Comparison of ENCODE assay signal across 12 mouse cellular contexts in genomic region chr7:118849543-118850250, GRCm38 (mm10). TPM values are rescaled to one million over a fixed set of nuclear protein-coding genes. Genes with fewer than 3 reads are reported as not detected.
DNase-seq lines count a peak whose midpoint lies in the region; ATAC-seq and TF ChIP-seq lines count a peak whose summit lies in the region.
"Had no signal": no experiment of that assay in that cellular context is flagged by ENCODE, and none has a peak within 500 bp of the region (broad histone marks: within the 10 kb centered on the region; RNA-seq: fewer than 3 reads in every experiment).

No protein-coding gene starts in this region.

- no peaks in the 10 kb centered on the region for H3K9me3 ChIP-seq in heart, embryonic 15.5 days (replicated peaks)
- H3K9me3 ChIP-seq in liver, embryonic 14.5 days (ENCODE audit: control insufficient read depth, low read length): no peaks in the 10 kb centered on the region
- no peaks in the 10 kb centered on the region for H3K9me3 ChIP-seq in ES-Bruce4 (replicated peaks; ENCODE audit: control insufficient read depth, insufficient read depth, low read length, poor library complexity, severe bottlenecking)
- no peaks in the 10 kb centered on the region for H3K9me3 ChIP-seq in intestine, embryonic 15.5 days
- no peaks in the 10 kb centered on the region for H3K9me3 ChIP-seq in hindbrain, postnatal 0 days (ENCODE audit: low read length)
- H3K9me3 ChIP-seq: forebrain, embryonic 12.5 days; limb, embryonic 13.5 days had no signal

- no peak for TF ChIP-seq EP300 in liver, embryonic 14.5 days (IDR thresholded peaks at IDR 0.05; ENCODE audit: low read depth)
- no peak for TF ChIP-seq EP300 in ES-Bruce4 (IDR thresholded peaks at IDR 0.05; ENCODE audit: insufficient read depth, low read depth, low read length)

- no peak for TF ChIP-seq POLR2A in ES-Bruce4 (IDR thresholded peaks at IDR 0.05; ENCODE audit: insufficient read depth, low read length)

- 65% methylated on average over 5 of the region's 5 CpGs for WGBS in heart, embryonic 15.5 days
- 46% methylated on average over 5 of the region's 5 CpGs for WGBS in liver, embryonic 14.5 days (ENCODE audit: insufficient replicate concordance)
- 61% methylated on average over 5 of the region's 5 CpGs for WGBS in intestine, embryonic 15.5 days
- 85% methylated on average over 5 of the region's 5 CpGs for WGBS in hindbrain, postnatal 0 days

- no peak for TF ChIP-seq CTCF in liver, embryonic 14.5 days (IDR thresholded peaks at IDR 0.05; ENCODE audit: low read depth)
- TF ChIP-seq CTCF in ES-Bruce4 (IDR thresholded peaks at IDR 0.05; ENCODE audit: low read depth, low read length): no peak
- TF ChIP-seq CTCF in hindbrain, postnatal 0 days (IDR thresholded peaks at IDR 0.05; ENCODE audit: low read depth): no peak

- no peak overlapping the region for H3K9ac ChIP-seq in heart, embryonic 15.5 days
- H3K9ac ChIP-seq in liver, embryonic 14.5 days (replicated peaks): no peak overlapping the region
- 0 out of 2 replicates have a peak overlapping the region, but pooled peaks have one; percentile 1 for H3K9ac ChIP-seq in ES-Bruce4 (ENCODE audit: low read depth, poor library complexity, severe bottlenecking)
- H3K9ac ChIP-seq in intestine, embryonic 15.5 days: no peak overlapping the region
- H3K9ac ChIP-seq in hindbrain, postnatal 0 days (replicated peaks; ENCODE audit: low read length): no peak overlapping the region
- H3K9ac ChIP-seq: forebrain, embryonic 12.5 days; limb, embryonic 13.5 days had no signal

- ATAC-seq in heart, embryonic 15.5 days (replicated peaks; ENCODE audit: insufficient number of reproducible peaks, insufficient read depth, low FRiP score, low read depth): 0 out of 2 replicates have a peak, but pooled peaks have one; percentile 25
- ATAC-seq in liver, embryonic 14.5 days (ENCODE audit: insufficient read depth): 0 out of 2 replicates have a peak, but pooled peaks have one; percentile 11
- ATAC-seq in intestine, embryonic 15.5 days: peak; percentile 51
- ATAC-seq in hindbrain, postnatal 0 days: no peak

- H3K27me3 ChIP-seq in heart, embryonic 15.5 days: no peaks in the 10 kb centered on the region
- H3K27me3 ChIP-seq in liver, embryonic 14.5 days (ENCODE audit: control insufficient read depth, insufficient read depth, low read length): no peaks in the 10 kb centered on the region
- H3K27me3 ChIP-seq in ES-Bruce4 (ENCODE audit: control insufficient read depth, insufficient read depth, low read length, poor library complexity, severe bottlenecking): no peaks in the 10 kb centered on the region
- H3K27me3 ChIP-seq in intestine, embryonic 15.5 days (replicated peaks): no peaks in the 10 kb centered on the region
- H3K27me3 ChIP-seq in hindbrain, postnatal 0 days (ENCODE audit: insufficient read depth, low read length): no peaks in the 10 kb centered on the region
- H3K27me3 ChIP-seq: forebrain, embryonic 12.5 days; limb, embryonic 13.5 days had no signal

- peaks cover 57% of the 10 kb centered on the region for H3K36me3 ChIP-seq in heart, embryonic 15.5 days
- peaks cover 33% of the 10 kb centered on the region for H3K36me3 ChIP-seq in liver, embryonic 14.5 days (replicated peaks; ENCODE audit: control insufficient read depth, insufficient read depth, low read depth)
- peaks cover 58% of the 10 kb centered on the region for H3K36me3 ChIP-seq in ES-Bruce4 (ENCODE audit: control insufficient read depth, insufficient read depth, low read length, poor library complexity, severe bottlenecking)
- peaks cover 50% of the 10 kb centered on the region for H3K36me3 ChIP-seq in intestine, embryonic 15.5 days
- peaks cover 59% of the 10 kb centered on the region for H3K36me3 ChIP-seq in hindbrain, postnatal 0 days (ENCODE audit: insufficient read depth, low read length)

- DNase-seq in heart, adult 18-20 months: no peak
- DNase-seq in liver, embryonic 14.5 days (ENCODE audit: low read depth in 3 of 3, low spot score in 3 of 3): no peak
- DNase-seq in liver: no peak
- DNase-seq in hindbrain, postnatal 0 days (ENCODE audit: low spot score): no peak
- DNase-seq in adrenal gland, postnatal 25 days: no peak
- DNase-seq: thymus, adult 2 months had no signal

- peak overlapping the region; percentile 77 for H3K27ac ChIP-seq in heart, embryonic 15.5 days
- no peak overlapping the region for H3K27ac ChIP-seq in liver, embryonic 14.5 days
- H3K27ac ChIP-seq in ES-Bruce4 (ENCODE audit: insufficient read depth, low read length): peak overlapping the region; percentile 57
- peak overlapping the region; percentile 69 for H3K27ac ChIP-seq in intestine, embryonic 15.5 days
- H3K27ac ChIP-seq in hindbrain, postnatal 0 days: no peak overlapping the region
- H3K27ac ChIP-seq: forebrain, embryonic 12.5 days; limb, embryonic 13.5 days; macrophage had no signal

- no peak overlapping the region for H3K4me2 ChIP-seq in heart, embryonic 15.5 days
- H3K4me2 ChIP-seq in liver, embryonic 14.5 days (ENCODE audit: low read depth): no peak overlapping the region
- H3K4me2 ChIP-seq in intestine, embryonic 15.5 days (replicated peaks): peak overlapping the region; percentile 22; the same call in 1 of the 2 replicates
- H3K4me2 ChIP-seq in hindbrain, postnatal 0 days (ENCODE audit: low read depth, low read length): no peak overlapping the region
- H3K4me2 ChIP-seq: forebrain, embryonic 12.5 days; limb, embryonic 13.5 days had no signal

- no peak overlapping the region for H3K4me3 ChIP-seq in heart, embryonic 15.5 days
- no peak overlapping the region for H3K4me3 ChIP-seq in liver, embryonic 14.5 days (ENCODE audit: insufficient read depth in 1 of 2, low read depth in 2 of 2, low read length in 2 of 2)
- H3K4me3 ChIP-seq in ES-Bruce4 (ENCODE audit: low read depth, low read length): no peak overlapping the region
- no peak overlapping the region for H3K4me3 ChIP-seq in intestine, embryonic 15.5 days (replicated peaks)
- H3K4me3 ChIP-seq in hindbrain, postnatal 0 days (ENCODE audit: low read length): no peak overlapping the region
- H3K4me3 ChIP-seq: forebrain, embryonic 12.5 days; limb, embryonic 13.5 days had no signal

- peaks cover 49% of the 10 kb centered on the region for H3K4me1 ChIP-seq in heart, embryonic 15.5 days (replicated peaks)
- H3K4me1 ChIP-seq in liver, embryonic 14.5 days (replicated peaks; ENCODE audit: control insufficient read depth in 2 of 2, insufficient read depth in 2 of 2, low read length in 1 of 2): peaks cover 0 to 2% of the 10 kb centered on the region in 2 experiments; a peak in 3 of 4 replicates
- H3K4me1 ChIP-seq in ES-Bruce4 (ENCODE audit: control insufficient read depth, insufficient read depth, low read length): peaks cover 5% of the 10 kb centered on the region
- H3K4me1 ChIP-seq in intestine, embryonic 15.5 days (replicated peaks): peaks cover 20% of the 10 kb centered on the region
- peaks cover 6% of the 10 kb centered on the region; the same call in 1 of the 2 replicates for H3K4me1 ChIP-seq in hindbrain, postnatal 0 days (ENCODE audit: insufficient read depth, low read length)

RNA-seq across cellular contexts. Expression of gene Iqck, which starts 5.9 kb away (rescaled TPM):
- polyA plus RNA-seq in heart, embryonic 15.5 days (2015; fragmentation: Nextera tagmentation; extraction: Ambion mirVana): 1.0 and 1.5 TPM in 2 replicates
- total RNA-seq in heart, adult 18-20 months (2021): under 1 TPM; 0.10 to 0.59 TPM
- 0.21 and 0.40 TPM in 2 replicates for polyA plus RNA-seq in liver, embryonic 14.5 days (2012; rRNA removed)
- 0.22 and 0.27 TPM in 2 replicates for polyA plus RNA-seq in liver, embryonic 14.5 days (2014; fragmentation: Nextera tagmentation; extraction: Ambion mirVana)
- 0.73 and 1.4 TPM in 2 replicates for polyA plus RNA-seq in ES-Bruce4 (2011; ENCODE audit: insufficient read depth, insufficient read length, low read depth, missing spikeins)
- 2.0 TPM in 2 replicates for polyA plus RNA-seq in intestine, embryonic 15.5 days (2015; fragmentation: Nextera tagmentation; extraction: Ambion mirVana)
- total RNA-seq in hindbrain, postnatal 0 days (2014; rRNA removed): 4.6 and 4.8 TPM in 2 replicates
- polyA plus RNA-seq in hindbrain, postnatal 0 days (2015; fragmentation: Nextera tagmentation; extraction: Ambion mirVana): 4.4 and 4.9 TPM in 2 replicates
- total RNA-seq in adrenal gland, postnatal 25 days (2021): 18.9 and 21.2 TPM in 2 replicates

RNA-seq across cellular contexts. Expression of gene Knop1, which starts 6.4 kb away (rescaled TPM):
- 48.9 and 52.0 TPM in 2 replicates for polyA plus RNA-seq in heart, embryonic 15.5 days (2015; fragmentation: Nextera tagmentation; extraction: Ambion mirVana)
- total RNA-seq in heart, adult 18-20 months (2021): 10 to 100 TPM; 12.3 to 12.6 TPM
- 8.0 and 11.0 TPM in 2 replicates for polyA plus RNA-seq in liver, embryonic 14.5 days (2012; rRNA removed)
- 32.0 and 34.8 TPM in 2 replicates for polyA plus RNA-seq in liver, embryonic 14.5 days (2014; fragmentation: Nextera tagmentation; extraction: Ambion mirVana)
- polyA plus RNA-seq in ES-Bruce4 (2011; ENCODE audit: insufficient read depth, insufficient read length, low read depth, missing spikeins): 82.5 and 83.1 TPM in 2 replicates
- polyA plus RNA-seq in intestine, embryonic 15.5 days (2015; fragmentation: Nextera tagmentation; extraction: Ambion mirVana): 87.7 and 99.4 TPM in 2 replicates
- total RNA-seq in hindbrain, postnatal 0 days (2014; rRNA removed): 30.8 and 31.9 TPM in 2 replicates
- 75.6 and 78.9 TPM in 2 replicates for polyA plus RNA-seq in hindbrain, postnatal 0 days (2015; fragmentation: Nextera tagmentation; extraction: Ambion mirVana)
- 63.8 and 70.1 TPM in 2 replicates for total RNA-seq in adrenal gland, postnatal 25 days (2021)

Comparison
In these comparisons a context has a peak if more than half of its experiments do, and no peak if none do; other contexts are left out.
1. H3K27ac ChIP-seq: peak in heart, embryonic 15.5 days (single experiment), ES-Bruce4 (single experiment) and intestine, embryonic 15.5 days (single experiment); none in liver, embryonic 14.5 days (single experiment) and hindbrain, postnatal 0 days (single experiment).